Mouse (Mus musculus): Measurements from ENCODE around the gene Plekho1. TPM values are rescaled to one million over a fixed set of nuclear protein-coding genes. Genes with fewer than 3 reads are reported as not detected.

The Plekho1 gene
- total and polyA plus RNA-seq, 2 experiments from 2014 or later = 39.0 to 57.8 TPM

DNA sequence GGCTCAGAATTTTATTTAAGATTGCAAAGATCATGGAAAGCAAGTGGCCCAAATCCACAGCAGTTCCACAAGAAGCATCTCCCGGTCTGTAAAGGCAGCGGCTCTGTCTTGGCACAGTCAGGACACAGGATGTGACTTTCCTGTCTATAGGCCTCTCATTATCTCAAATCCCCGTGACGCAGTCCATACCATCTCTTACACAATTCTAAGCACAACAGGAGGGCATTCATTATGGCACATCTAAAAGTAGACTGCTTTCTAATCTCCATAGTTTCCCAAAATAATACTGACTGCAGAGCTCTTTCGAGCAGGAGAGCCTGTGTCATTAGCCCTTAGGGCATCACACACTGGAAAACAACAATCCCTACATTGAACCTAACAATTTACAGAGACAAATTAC is 17.0 kb upstream of the Plekho1 start:
- no peak overlapping the region for H3K9ac ChIP-seq (replicated peaks; ENCODE audit: low read length)
- no peak overlapping the region for H3K27ac ChIP-seq
- no peaks in the 10 kb centered on the region for H3K36me3 ChIP-seq (ENCODE audit: insufficient read depth, low read length)
- H3K4me3 ChIP-seq (ENCODE audit: low read length) = no peak overlapping the region
- no peaks in the 10 kb centered on the region for H3K4me1 ChIP-seq (ENCODE audit: insufficient read depth, low read length)
- ATAC-seq = no peak
- H3K9me3 ChIP-seq (ENCODE audit: low read length) = no peaks in the 10 kb centered on the region
- H3K27me3 ChIP-seq (ENCODE audit: insufficient read depth, low read length) = no peaks in the 10 kb centered on the region
- no peak overlapping the region for H3K4me2 ChIP-seq (ENCODE audit: low read depth, low read length)
- no peak for DNase-seq (ENCODE audit: low spot score)
- 37% methylated on average over 5 of the region's 5 CpGs for WGBS
- TF ChIP-seq CTCF (IDR thresholded peaks at IDR 0.05; ENCODE audit: low read depth) = no peak

DNA sequence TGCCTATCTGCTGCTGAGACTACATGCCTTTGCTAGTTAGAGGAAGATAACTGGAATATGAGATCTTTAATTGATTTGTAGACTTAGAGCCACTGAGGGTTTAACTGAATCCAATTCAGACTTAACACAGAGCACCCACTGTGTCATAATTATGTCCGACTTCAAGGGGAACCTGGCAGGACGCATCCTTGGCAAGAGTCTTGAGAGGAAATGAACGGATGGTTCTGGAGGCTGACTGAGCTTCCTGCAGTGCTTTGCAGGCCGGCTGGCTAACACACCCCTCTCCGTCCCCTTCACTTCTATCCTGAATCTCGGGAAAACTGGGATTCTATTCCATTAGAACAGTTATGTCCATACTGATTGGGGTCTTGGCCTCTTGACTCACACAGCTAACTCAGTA is 12.7 kb upstream of the Plekho1 start:
- no peaks in the 10 kb centered on the region for H3K36me3 ChIP-seq (ENCODE audit: insufficient read depth, low read length)
- H3K27ac ChIP-seq = no peak overlapping the region
- H3K4me2 ChIP-seq (ENCODE audit: low read depth, low read length) = no peak overlapping the region
- 66% methylated on average over 6 of the region's 6 CpGs for WGBS
- DNase-seq (ENCODE audit: low spot score) = no peak
- no peaks in the 10 kb centered on the region for H3K27me3 ChIP-seq (ENCODE audit: insufficient read depth, low read length)
- no peaks in the 10 kb centered on the region for H3K9me3 ChIP-seq (ENCODE audit: low read length)
- H3K4me1 ChIP-seq (ENCODE audit: insufficient read depth, low read length) = no peaks in the 10 kb centered on the region
- no peak for ATAC-seq
- TF ChIP-seq CTCF (IDR thresholded peaks at IDR 0.05; ENCODE audit: low read depth) = no peak
- no peak overlapping the region for H3K9ac ChIP-seq (replicated peaks; ENCODE audit: low read length)
- no peak overlapping the region for H3K4me3 ChIP-seq (ENCODE audit: low read length)

DNA sequence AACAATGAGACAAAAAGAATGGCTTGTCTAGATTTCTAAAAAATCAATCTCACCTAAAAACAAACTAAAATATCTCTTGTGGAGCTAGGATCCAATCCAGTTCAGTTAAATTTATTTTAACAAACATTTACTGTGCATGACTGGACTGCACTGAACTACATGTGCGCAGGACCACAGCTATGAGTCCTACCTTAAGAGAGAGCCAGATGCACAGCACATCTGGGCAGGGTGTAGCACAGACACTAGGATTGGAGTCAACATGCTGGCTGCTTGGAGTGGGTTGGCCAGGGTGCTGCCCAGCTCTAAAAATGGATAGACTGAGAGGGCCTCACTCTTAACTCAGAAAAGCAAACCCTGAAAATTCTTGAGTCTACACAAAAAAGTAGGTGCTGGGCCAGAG is 5.8 kb upstream of the Plekho1 start:
- H3K27me3 ChIP-seq (ENCODE audit: insufficient read depth, low read length) = no peaks in the 10 kb centered on the region
- no peak for DNase-seq (ENCODE audit: low spot score)
- H3K36me3 ChIP-seq (ENCODE audit: insufficient read depth, low read length) = no peaks in the 10 kb centered on the region
- ATAC-seq = no peak
- no peak overlapping the region for H3K4me2 ChIP-seq (ENCODE audit: low read depth, low read length)
- no peak for TF ChIP-seq CTCF (IDR thresholded peaks at IDR 0.05; ENCODE audit: low read depth)
- H3K27ac ChIP-seq = no peak overlapping the region
- no peak overlapping the region for H3K9ac ChIP-seq (replicated peaks; ENCODE audit: low read length)
- H3K4me3 ChIP-seq (ENCODE audit: low read length) = no peak overlapping the region
- peaks cover 10% of the 10 kb centered on the region; the same call in 1 of the 2 replicates for H3K4me1 ChIP-seq (ENCODE audit: insufficient read depth, low read length)
- no peaks in the 10 kb centered on the region for H3K9me3 ChIP-seq (ENCODE audit: low read length)
- 89% methylated on average over 1 of the region's 1 CpGs for WGBS

DNA sequence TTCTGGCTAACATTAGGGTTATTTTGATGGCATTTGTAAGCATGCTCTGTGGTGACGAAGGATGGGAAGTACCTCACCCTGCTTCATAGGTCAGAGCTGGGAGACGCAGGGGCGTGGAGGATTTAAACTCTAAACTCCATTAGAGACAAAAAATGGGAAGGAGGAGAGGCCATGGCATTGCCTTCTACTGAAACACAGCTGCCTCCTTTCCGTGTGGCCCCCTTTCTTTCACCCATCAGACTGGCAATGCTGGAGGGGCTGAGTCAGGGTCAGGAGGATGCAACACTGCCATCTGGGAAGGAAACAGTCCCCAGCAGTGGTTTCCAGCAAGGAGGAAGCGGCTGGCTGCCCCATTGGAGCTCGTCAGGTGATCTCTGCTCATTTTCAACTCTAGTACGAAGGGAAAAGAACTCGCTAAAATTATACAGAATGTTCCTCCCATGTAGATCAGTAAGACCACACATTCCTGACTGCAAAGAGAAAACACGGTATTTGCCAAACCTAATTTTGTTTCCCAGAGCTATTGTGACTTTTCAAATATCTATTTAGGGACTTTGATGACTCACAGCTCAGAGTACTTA is 5.2 kb upstream of the Plekho1 start:
- H3K9ac ChIP-seq (replicated peaks; ENCODE audit: low read length) = no peak overlapping the region
- no peak overlapping the region for H3K4me3 ChIP-seq (ENCODE audit: low read length)
- H3K4me1 ChIP-seq (ENCODE audit: insufficient read depth, low read length) = peaks cover 10% of the 10 kb centered on the region; the same call in 1 of the 2 replicates
- DNase-seq (ENCODE audit: low spot score) (no peak), ATAC-seq (no peak)
- H3K27ac ChIP-seq = no peak overlapping the region
- H3K36me3 ChIP-seq (ENCODE audit: insufficient read depth, low read length) = no peaks in the 10 kb centered on the region
- no peak for TF ChIP-seq CTCF (IDR thresholded peaks at IDR 0.05; ENCODE audit: low read depth)
- 61% methylated on average over 9 of the region's 9 CpGs for WGBS
- no peaks in the 10 kb centered on the region for H3K9me3 ChIP-seq (ENCODE audit: low read length)
- no peak overlapping the region for H3K4me2 ChIP-seq (ENCODE audit: low read depth, low read length)
- no peaks in the 10 kb centered on the region for H3K27me3 ChIP-seq (ENCODE audit: insufficient read depth, low read length)

DNA sequence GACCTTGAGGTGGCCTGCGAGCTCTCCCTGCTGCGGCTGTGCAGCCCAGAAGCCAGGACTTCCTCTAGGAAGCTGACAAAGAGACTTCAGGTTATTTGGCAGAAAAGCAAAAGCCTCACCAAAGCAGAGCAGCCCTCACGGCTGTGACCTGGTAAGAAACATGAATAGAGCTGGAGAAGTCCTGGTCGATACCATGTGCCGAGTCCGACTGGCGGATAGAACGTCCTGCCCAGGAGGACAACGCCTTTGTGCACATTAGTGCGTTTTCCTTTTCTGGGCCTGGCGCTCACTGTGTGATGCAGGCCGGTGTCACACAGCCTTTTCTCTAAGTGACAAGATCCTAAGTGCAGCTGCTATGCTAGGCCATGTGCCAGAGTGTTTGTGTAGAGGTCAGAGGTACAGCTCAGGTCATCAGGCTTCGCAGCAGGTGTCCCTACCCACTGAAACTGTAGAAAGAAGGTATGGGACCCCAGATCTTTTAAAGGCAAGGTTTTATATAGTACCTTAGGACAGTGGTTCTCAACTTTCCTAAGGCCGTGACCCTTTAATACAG is 4.4 kb upstream of the Plekho1 start:
- WGBS = 76% methylated on average over 14 of the region's 14 CpGs
- DNase-seq (ENCODE audit: low spot score) = no peak
- TF ChIP-seq CTCF (IDR thresholded peaks at IDR 0.05; ENCODE audit: low read depth) = no peak
- H3K4me3 ChIP-seq (ENCODE audit: low read length) = no peak overlapping the region
- peaks cover 10% of the 10 kb centered on the region; the same call in 1 of the 2 replicates for H3K4me1 ChIP-seq (ENCODE audit: insufficient read depth, low read length)
- H3K9me3 ChIP-seq (ENCODE audit: low read length) = no peaks in the 10 kb centered on the region
- ATAC-seq = no peak
- no peaks in the 10 kb centered on the region for H3K27me3 ChIP-seq (ENCODE audit: insufficient read depth, low read length)
- H3K27ac ChIP-seq = no peak overlapping the region
- H3K36me3 ChIP-seq (ENCODE audit: insufficient read depth, low read length) = no peaks in the 10 kb centered on the region
- H3K4me2 ChIP-seq (ENCODE audit: low read depth, low read length) = no peak overlapping the region
- H3K9ac ChIP-seq (replicated peaks; ENCODE audit: low read length) = no peak overlapping the region

DNA sequence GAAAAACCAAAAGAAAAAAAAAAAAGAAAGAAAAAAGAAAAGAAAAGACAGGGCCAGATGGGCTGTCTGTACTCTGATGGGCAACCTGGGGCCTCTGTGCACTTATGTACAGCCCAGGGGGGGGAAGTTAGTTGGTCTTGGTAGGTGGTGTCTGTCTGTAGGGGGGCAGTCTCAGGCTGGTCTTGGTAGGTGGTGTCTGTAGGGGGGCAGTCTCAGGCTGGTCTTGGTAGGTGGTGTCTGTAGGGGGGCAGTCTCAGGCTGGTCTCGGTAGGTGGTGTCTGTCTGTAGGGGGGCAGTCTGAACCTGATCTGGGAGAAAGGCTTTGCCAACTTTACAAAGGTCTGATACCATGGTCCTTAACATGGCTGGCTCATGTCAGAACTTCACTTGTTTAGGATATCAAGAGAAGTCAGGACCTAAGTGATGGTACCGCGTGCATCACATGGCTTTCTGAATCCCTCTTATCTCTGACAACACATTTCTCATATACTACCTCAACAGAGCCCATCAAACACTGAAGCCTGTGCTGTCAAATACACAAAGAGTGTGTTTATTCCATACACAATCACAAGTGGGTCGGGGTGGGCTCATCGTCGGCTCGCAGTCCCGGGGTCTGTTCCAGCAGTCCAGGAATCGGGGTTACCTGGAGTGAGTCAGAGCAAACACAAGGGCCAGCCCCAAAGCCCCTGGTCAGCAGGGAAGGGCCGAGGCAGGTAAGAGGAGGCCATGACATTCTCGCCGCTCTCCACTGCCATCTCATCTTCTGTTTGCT is 3.7 kb upstream of the Plekho1 start:
- no peak overlapping the region for H3K4me2 ChIP-seq (ENCODE audit: low read depth, low read length)
- H3K4me3 ChIP-seq (ENCODE audit: low read length) = no peak overlapping the region
- ATAC-seq (no peak), DNase-seq (ENCODE audit: low spot score) (no peak)
- no peak overlapping the region for H3K27ac ChIP-seq
- H3K27me3 ChIP-seq (ENCODE audit: insufficient read depth, low read length) = no peaks in the 10 kb centered on the region
- H3K9me3 ChIP-seq (ENCODE audit: low read length) = no peaks in the 10 kb centered on the region
- TF ChIP-seq CTCF (IDR thresholded peaks at IDR 0.05; ENCODE audit: low read depth) = no peak
- H3K4me1 ChIP-seq (ENCODE audit: insufficient read depth, low read length) = peaks cover 12% of the 10 kb centered on the region
- H3K36me3 ChIP-seq (ENCODE audit: insufficient read depth, low read length) = no peaks in the 10 kb centered on the region
- WGBS = 88% methylated on average over 12 of the region's 12 CpGs
- no peak overlapping the region for H3K9ac ChIP-seq (replicated peaks; ENCODE audit: low read length)
